Mouse (Mus musculus) right cerebral cortex, postnatal 25 days (tissue): Measurements from ENCODE around the gene Olfr923.
"Not testable (repeated sequence)": the region's sequence is repeated elsewhere in the genome, so short reads cannot be mapped to it uniquely, and the experiment has no call there.

Experiments
- DNase-seq: peaks from one replicate; pipeline ENCODE4 v3.0.0; 2022

The Olfr923 gene

GRCm38 (mm10) chr9:38826245-38826644 is at the start of gene Olfr923:
Gene Olfr923, plus strand, starts transcription at chr9:38826545.
- no peak for DNase-seq

GRCm38 (mm10) chr9:38792689-38793088 is 33.7 kb upstream of the Olfr923 start:
- no peak for DNase-seq

- DNase-seq: no peak
Observed at GRCm38 (mm10) chr9:38805696-38806095, 20.6 kb upstream of the Olfr923 start.

GRCm38 (mm10) chr9:38814314-38814713 is 12.0 kb upstream of the Olfr923 start, which contains the start of gene Olfr922:
Gene Olfr922, plus strand, starts transcription at chr9:38814614.
- DNase-seq: no peak

- no peak for DNase-seq
Observed at GRCm38 (mm10) chr9:38815458-38815986, 10.8 kb upstream of the Olfr923 start.

GRCm38 (mm10) chr9:38833027-38833426 is 6.7 kb downstream of the Olfr923 start:
- DNase-seq: no peak

- no peak for DNase-seq
Observed at GRCm38 (mm10) chr9:38844149-38844548, 17.8 kb downstream of the Olfr923 start, which contains the start of gene Olfr924. Gene Olfr924, plus strand, starts transcription at chr9:38844449.

- DNase-seq: no peak
Observed at GRCm38 (mm10) chr9:38854760-38855159, 28.4 kb downstream of the Olfr923 start, which contains the start of gene Olfr26. Gene Olfr26, plus strand, starts transcription at chr9:38855060.

- DNase-seq: not testable (repeated sequence)
Observed at GRCm38 (mm10) chr9:38874880-38875279, 48.5 kb downstream of the Olfr923 start.

- no peak for DNase-seq
Observed at GRCm38 (mm10) chr9:38876826-38877225, 50.5 kb downstream of the Olfr923 start, which contains the start of gene Olfr926. Gene Olfr926, plus strand, starts transcription at chr9:38877126.
